Mouse (Mus musculus) heart, embryonic 15.5 days (tissue): ENCODE results near the gene Col23a1. TPM values are rescaled to one million over a fixed set of nuclear protein-coding genes. Genes with fewer than 3 reads are reported as not detected.

ENCODE experiments used
- ATAC-seq: fragments of 200-750 bp; cut with Nextera tagmentation; replicated peaks from 2 replicates; pipeline ENCODE4 v1.8.0; 2017; ENCODE audit warnings: low read depth, moderate TSS enrichment; ENCODE audit not compliant: insufficient number of reproducible peaks, insufficient read depth, low FRiP score
- H3K27ac ChIP-seq: fragments of 300-500 bp; sonication (generic); 2 replicates; pipeline ENCODE4 v1.5.1; 2015; ENCODE audit warnings: mild to moderate bottlenecking, inconsistent platforms
- H3K27me3 ChIP-seq: fragments of 300-500 bp; sonication (generic); 2 replicates; pipeline ENCODE4 v1.6.1; 2015; ENCODE audit warnings: inconsistent platforms
- H3K36me3 ChIP-seq: fragments of 300-500 bp; sonication (generic); 2 replicates; pipeline ENCODE4 v1.6.1; 2015; ENCODE audit warnings: mild to moderate bottlenecking, inconsistent platforms
- H3K4me1 ChIP-seq: fragments of 300-500 bp; sonication (generic); replicated peaks from 2 replicates; pipeline ENCODE4 v1.6.1; 2015; ENCODE audit warnings: inconsistent platforms
- H3K4me2 ChIP-seq: fragments of 300-500 bp; sonication (generic); 2 replicates; pipeline ENCODE4 v1.6.1; 2015; ENCODE audit warnings: inconsistent platforms, mild to moderate bottlenecking, moderate library complexity
- H3K4me3 ChIP-seq: fragments of 300-500 bp; sonication (generic); 2 replicates; pipeline ENCODE4 v1.5.1; 2015; ENCODE audit warnings: mild to moderate bottlenecking, inconsistent platforms
- H3K9ac ChIP-seq: fragments of 300-500 bp; sonication (generic); 2 replicates; pipeline ENCODE4 v1.6.1; 2015; ENCODE audit warnings: mild to moderate bottlenecking, inconsistent platforms
- H3K9me3 ChIP-seq: fragments of 300-500 bp; sonication (generic); replicated peaks from 2 replicates; pipeline ENCODE4 v1.6.1; 2016; ENCODE audit warnings: inconsistent platforms
- WGBS: fragments of 180-500 bp; shearing (Covaris S2); methylation state at CpG from one replicate; pipeline ENCODE4 v1.1.7; 2015; ENCODE audit warnings: mixed read lengths; 5-methylcytosine and 5-hydroxymethylcytosine counted together
- polyA plus RNA-seq: library from polyadenylated mRNA; unstranded; fragments of >200 nt; fragmentation: Nextera tagmentation; extraction: Ambion mirVana; gene quantifications from 2 replicates; pipeline ENCODE4 v1.2.1, GENCODE M21; 2015

Col23a1 gene
- polyA plus RNA-seq, 1 experiment from 2014 or later, result 7.2 TPM

DNA sequence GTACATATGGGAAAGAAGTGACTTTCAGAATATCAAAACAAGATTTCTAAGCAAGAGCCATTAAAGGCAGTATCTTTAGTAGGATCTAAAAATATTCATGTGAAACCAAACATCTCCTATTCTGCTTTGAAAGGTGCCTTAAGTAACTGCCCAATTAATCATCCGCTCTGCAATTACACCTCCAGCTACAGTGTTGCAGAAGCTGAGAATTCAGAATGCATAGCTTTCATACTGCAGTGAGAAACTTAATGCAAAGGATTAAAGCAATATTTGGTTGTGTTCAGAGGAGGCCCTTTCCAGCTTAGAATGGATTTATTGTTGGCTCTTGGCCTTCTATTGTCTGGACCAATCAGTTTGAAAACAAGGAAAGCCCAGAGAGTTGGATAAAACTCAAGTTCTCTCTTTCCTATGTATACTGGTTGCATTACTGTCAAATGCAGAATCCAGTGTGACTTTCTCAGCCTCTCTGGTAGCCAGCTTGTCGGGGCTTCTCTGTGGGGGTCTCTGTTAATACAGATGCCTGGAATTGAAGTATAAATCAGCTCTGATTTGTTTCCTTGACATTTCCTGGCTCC lies 4.3 kb downstream of the Col23a1 start:
- no peak for ATAC-seq
- H3K36me3 ChIP-seq, result no peaks in the 10 kb centered on the region
- H3K27ac ChIP-seq, result no peak overlapping the region
- H3K4me1 ChIP-seq, result peaks cover 10% of the 10 kb centered on the region
- WGBS, result 73% methylated on average over 2 of the region's 2 CpGs
- H3K27me3 ChIP-seq, result peaks cover 19% of the 10 kb centered on the region
- no peak overlapping the region for H3K4me2 ChIP-seq
- H3K9ac ChIP-seq, result no peak overlapping the region
- H3K4me3 ChIP-seq, result no peak overlapping the region
- no peaks in the 10 kb centered on the region for H3K9me3 ChIP-seq

- Histone ChIP-seq H3K9ac (no peak overlapping the region), H3K27ac (no peak overlapping the region), H3K27me3 (peaks cover 19% of the 10 kb centered on the region), H3K4me1 (peaks cover under 1% of the 10 kb centered on the region; the same call in 1 of the 2 replicates), H3K4me2 (no peak overlapping the region), H3K9me3 (no peaks in the 10 kb centered on the region), H3K36me3 (no peaks in the 10 kb centered on the region), H3K4me3 (no peak overlapping the region)
- WGBS, result 76% methylated on average over 3 of the region's 3 CpGs
- no peak for ATAC-seq
These were observed 6.0 kb downstream of the Col23a1 start for GRCm38 (mm10) chr11:51295742-51296141.

DNA sequence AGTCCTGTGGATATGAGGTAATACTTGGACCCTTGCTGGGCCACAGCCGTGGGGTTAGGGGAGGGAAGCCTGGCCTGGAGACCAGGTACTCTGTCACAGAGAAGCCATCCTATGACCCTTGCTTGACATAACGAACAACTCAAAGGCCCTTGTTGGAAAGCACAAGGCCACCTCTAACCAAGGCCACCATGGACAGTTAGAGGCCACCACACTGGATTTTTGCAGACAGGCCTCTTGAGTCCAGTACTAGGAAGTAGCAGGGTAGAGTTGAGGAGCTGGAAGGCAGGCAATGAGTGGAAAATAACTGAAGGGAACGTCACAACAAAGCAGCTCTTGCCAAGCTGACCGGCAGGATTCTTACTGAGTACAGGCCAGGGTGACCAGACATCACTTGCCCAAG lies 9.0 kb downstream of the Col23a1 start:
- no peaks in the 10 kb centered on the region for H3K36me3 ChIP-seq
- 77% methylated on average over 4 of the region's 4 CpGs for WGBS
- H3K4me3 ChIP-seq, result no peak overlapping the region
- H3K9ac ChIP-seq, result no peak overlapping the region
- no peaks in the 10 kb centered on the region for H3K4me1 ChIP-seq
- ATAC-seq, result no peak
- no peaks in the 10 kb centered on the region for H3K27me3 ChIP-seq
- no peaks in the 10 kb centered on the region for H3K9me3 ChIP-seq
- H3K4me2 ChIP-seq, result no peak overlapping the region
- no peak overlapping the region for H3K27ac ChIP-seq

DNA sequence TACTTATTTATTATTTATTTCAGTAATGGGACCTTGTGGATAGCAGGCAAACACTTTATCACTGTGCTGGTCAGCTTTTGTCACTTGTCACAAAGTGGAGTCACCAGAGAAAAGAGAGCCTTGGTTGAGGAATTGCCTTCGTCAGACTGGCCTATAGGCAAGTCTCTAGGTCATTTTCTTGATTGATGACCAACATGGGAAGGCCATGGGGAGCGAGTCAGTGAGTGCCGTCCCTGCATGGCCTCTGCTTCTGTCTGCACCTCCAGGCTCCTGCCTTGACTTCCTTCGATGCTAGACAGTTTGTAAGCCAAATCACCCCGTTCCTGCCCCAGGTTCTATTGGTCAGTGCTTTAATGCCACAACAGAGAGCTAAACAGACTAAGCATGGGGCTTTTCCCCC lies 12.7 kb downstream of the Col23a1 start:
- Histone ChIP-seq H3K27me3 (no peaks in the 10 kb centered on the region), H3K4me3 (no peak overlapping the region), H3K9ac (no peak overlapping the region), H3K4me1 (no peaks in the 10 kb centered on the region), H3K36me3 (no peaks in the 10 kb centered on the region), H3K4me2 (no peak overlapping the region), H3K27ac (no peak overlapping the region), H3K9me3 (no peaks in the 10 kb centered on the region)
- ATAC-seq, result no peak
- WGBS, result 76% methylated on average over 5 of the region's 5 CpGs

- no peaks in the 10 kb centered on the region for H3K36me3 ChIP-seq
- no peak for ATAC-seq
- 74% methylated on average over 12 of the region's 12 CpGs for WGBS
- no peaks in the 10 kb centered on the region for H3K27me3 ChIP-seq
- H3K4me3 ChIP-seq, result no peak overlapping the region
- no peak overlapping the region for H3K4me2 ChIP-seq
- no peaks in the 10 kb centered on the region; the same call in 1 of the 2 replicates for H3K4me1 ChIP-seq
- no peak overlapping the region for H3K27ac ChIP-seq
- H3K9ac ChIP-seq, result no peak overlapping the region
- H3K9me3 ChIP-seq, result no peaks in the 10 kb centered on the region
These were observed 14.3 kb downstream of the Col23a1 start for GRCm38 (mm10) chr11:51303981-51304553.

GRCm38 (mm10) chr11:51308306-51308705 lies 18.6 kb downstream of the Col23a1 start:
- H3K9ac ChIP-seq, result no peak overlapping the region
- no peaks in the 10 kb centered on the region; the same call in 1 of the 2 replicates for H3K4me1 ChIP-seq
- no peaks in the 10 kb centered on the region for H3K9me3 ChIP-seq
- no peak for ATAC-seq
- no peaks in the 10 kb centered on the region for H3K36me3 ChIP-seq
- H3K4me3 ChIP-seq, result no peak overlapping the region
- WGBS, result 30% methylated on average over 5 of the region's 5 CpGs
- no peak overlapping the region for H3K27ac ChIP-seq
- no peaks in the 10 kb centered on the region for H3K27me3 ChIP-seq
- no peak overlapping the region for H3K4me2 ChIP-seq

DNA sequence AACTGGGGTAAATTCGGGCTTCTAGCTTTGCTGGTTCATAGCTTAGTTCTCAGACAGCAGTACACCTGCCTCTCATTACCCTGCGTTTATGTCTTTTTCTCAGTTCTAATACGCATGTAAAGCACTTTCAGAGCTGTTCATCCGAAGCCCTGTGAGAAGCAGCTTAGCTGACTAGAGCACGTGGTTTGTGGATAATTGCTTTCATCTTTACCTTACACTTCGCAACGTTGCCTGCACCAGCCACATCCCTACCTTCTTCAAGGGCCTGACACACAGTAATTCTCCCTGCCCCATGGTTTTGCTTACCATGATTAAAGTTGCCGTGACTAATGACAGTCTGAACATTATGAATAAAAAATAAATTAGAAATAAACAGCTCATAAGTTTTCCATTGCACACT lies 22.1 kb downstream of the Col23a1 start:
- Histone ChIP-seq H3K9me3 (no peaks in the 10 kb centered on the region), H3K27me3 (no peaks in the 10 kb centered on the region), H3K4me3 (no peak overlapping the region), H3K9ac (no peak overlapping the region), H3K27ac (no peak overlapping the region), H3K36me3 (no peaks in the 10 kb centered on the region), H3K4me1 (no peaks in the 10 kb centered on the region; the same call in 1 of the 2 replicates), H3K4me2 (no peak overlapping the region)
- no peak for ATAC-seq
- 88% methylated on average over 8 of the region's 8 CpGs for WGBS

- Histone ChIP-seq H3K9ac (no peak overlapping the region), H3K4me1 (no peaks in the 10 kb centered on the region), H3K4me3 (no peak overlapping the region), H3K27ac (no peak overlapping the region), H3K4me2 (no peak overlapping the region), H3K27me3 (no peaks in the 10 kb centered on the region), H3K9me3 (no peaks in the 10 kb centered on the region), H3K36me3 (no peaks in the 10 kb centered on the region)
- no peak for ATAC-seq
- 76% methylated on average over 7 of the region's 7 CpGs for WGBS
These were observed 26.5 kb downstream of the Col23a1 start for GRCm38 (mm10) chr11:51315991-51316810.

- Histone ChIP-seq H3K36me3 (no peaks in the 10 kb centered on the region), H3K4me3 (no peak overlapping the region), H3K4me2 (no peak overlapping the region), H3K27ac (no peak overlapping the region), H3K4me1 (no peaks in the 10 kb centered on the region), H3K9me3 (no peaks in the 10 kb centered on the region), H3K9ac (no peak overlapping the region), H3K27me3 (no peaks in the 10 kb centered on the region)
- ATAC-seq, result no peak
These were observed 30.9 kb downstream of the Col23a1 start for GRCm38 (mm10) chr11:51320609-51321008.

DNA sequence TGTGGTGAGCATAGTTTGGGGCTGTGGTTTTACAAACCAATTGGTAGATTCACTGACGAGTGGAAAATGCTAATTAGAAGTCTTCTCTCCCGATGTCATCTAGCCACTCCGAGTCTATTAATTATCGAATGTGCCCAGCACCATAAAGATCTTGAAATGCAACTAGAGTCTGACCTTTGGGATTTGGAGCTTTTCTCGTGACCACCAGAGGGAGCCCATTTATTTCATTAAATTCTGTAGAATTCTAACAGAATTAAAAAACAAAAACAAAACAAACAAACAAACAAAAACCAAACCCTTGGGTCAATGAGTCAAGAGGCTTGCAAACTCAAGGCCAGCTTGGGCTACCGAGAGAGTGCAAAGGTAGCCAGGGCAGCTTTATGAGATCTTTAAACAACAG lies 37.2 kb downstream of the Col23a1 start:
- Histone ChIP-seq H3K4me2 (no peak overlapping the region), H3K9ac (no peak overlapping the region), H3K27ac (no peak overlapping the region), H3K4me1 (no peaks in the 10 kb centered on the region), H3K27me3 (no peaks in the 10 kb centered on the region), H3K36me3 (no peaks in the 10 kb centered on the region), H3K4me3 (no peak overlapping the region), H3K9me3 (no peaks in the 10 kb centered on the region)
- no peak for ATAC-seq
- WGBS, result 67% methylated on average over 6 of the region's 6 CpGs

DNA sequence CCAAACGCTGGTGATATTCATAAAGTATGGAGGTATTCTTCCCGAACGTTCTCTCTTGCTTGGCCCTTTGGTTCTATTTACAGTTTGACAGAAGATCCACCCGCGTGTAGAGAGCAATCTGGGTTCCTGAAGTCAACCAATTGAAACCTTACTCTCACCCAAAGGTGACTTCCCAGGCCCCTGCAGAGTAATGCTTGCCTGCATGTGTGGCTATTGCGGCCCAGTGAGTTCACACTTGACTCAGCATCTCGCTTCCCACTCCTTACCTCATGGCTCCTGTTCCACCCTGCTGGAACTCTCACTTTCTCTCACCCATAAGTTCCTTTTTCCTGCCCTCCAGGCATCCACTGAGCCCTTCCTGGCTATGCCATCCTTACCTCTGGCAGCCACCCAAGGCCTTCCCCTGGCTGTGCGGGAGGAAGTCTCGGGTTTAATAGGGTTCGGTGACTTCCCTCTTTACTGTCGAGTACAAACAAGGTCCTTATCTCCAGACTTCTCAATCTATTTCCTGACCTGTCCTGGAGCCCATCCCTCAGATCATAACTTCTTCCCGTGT lies 38.7 kb downstream of the Col23a1 start:
- Histone ChIP-seq H3K27ac (no peak overlapping the region), H3K9ac (no peak overlapping the region), H3K36me3 (no peaks in the 10 kb centered on the region), H3K9me3 (no peaks in the 10 kb centered on the region), H3K4me2 (no peak overlapping the region), H3K4me3 (no peak overlapping the region), H3K27me3 (no peaks in the 10 kb centered on the region), H3K4me1 (no peaks in the 10 kb centered on the region)
- no peak for ATAC-seq
- 73% methylated on average over 12 of the region's 12 CpGs for WGBS
